ENCODE assay signal across 8 mouse cellular contexts in the genomic region with DNA sequence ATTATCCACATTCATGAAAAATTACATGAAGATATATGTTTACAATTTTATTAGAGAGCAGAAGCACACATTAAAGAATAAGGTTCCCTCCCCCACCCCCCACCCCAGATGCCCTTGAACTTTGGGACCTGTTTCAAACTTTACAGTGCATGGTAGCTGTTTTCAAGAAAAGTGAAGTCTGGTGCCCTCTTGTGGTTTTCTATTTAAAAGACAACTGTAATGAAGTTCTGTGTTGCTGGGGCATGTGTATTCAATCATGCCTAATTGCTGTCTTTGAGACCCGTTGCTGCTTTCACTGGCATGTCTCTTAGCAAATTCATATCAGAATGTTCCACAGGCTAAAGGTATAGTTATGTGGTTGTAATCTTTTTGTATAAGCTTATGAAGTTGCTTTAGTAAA. TPM values are rescaled to one million over a fixed set of nuclear protein-coding genes. Genes with fewer than 3 reads are reported as not detected.
DNase-seq lines count a peak whose midpoint lies in the region; ATAC-seq lines count a peak whose summit lies in the region.

No protein-coding gene starts in this region.

- no peaks in the 10 kb centered on the region for H3K4me1 ChIP-seq in neural tube, embryonic 11.5 days (ENCODE audit: control insufficient read depth, insufficient read depth, low read length)

- H3K27ac ChIP-seq in neural tube, embryonic 11.5 days (ENCODE audit: low read depth, low read length), result no peak overlapping the region

- no peak overlapping the region for H3K9ac ChIP-seq in neural tube, embryonic 11.5 days (ENCODE audit: low read length)

- no peaks in the 10 kb centered on the region for H3K9me3 ChIP-seq in neural tube, embryonic 11.5 days (ENCODE audit: control insufficient read depth, low read length)

- no peak overlapping the region for H3K4me3 ChIP-seq in neural tube, embryonic 11.5 days (ENCODE audit: low read depth, low read length)

- H3K27me3 ChIP-seq in neural tube, embryonic 11.5 days (ENCODE audit: control insufficient read depth, insufficient read depth, low read length), result no peaks in the 10 kb centered on the region

- WGBS in neural tube, embryonic 11.5 days, result 13% methylated on average over 1 of the region's 1 CpGs

- no peak for DNase-seq in frontal cortex, postnatal 36 days (ENCODE audit: low spot score in 2 of 2)
- peak; percentile 28 for DNase-seq in neural tube, embryonic 11.5 days (ENCODE audit: low spot score)
- no peak for DNase-seq in neural tube, embryonic 10.5 days (ENCODE audit: extremely low spot score, low spot score)
- peak; percentile 29 to 78 for DNase-seq in cerebellum, postnatal 10 days
- DNase-seq in induced T-regulatory cell, adult 2 months (ENCODE audit: low read depth), result peak; percentile 85
- peak; percentile 15 for DNase-seq in retina, adult 2 months (ENCODE audit: low read depth, low spot score)
- no peak for DNase-seq in gastrocnemius, postnatal 25 days

- H3K36me3 ChIP-seq in neural tube, embryonic 11.5 days (ENCODE audit: control insufficient read depth, insufficient read depth, low read length), result no peaks in the 10 kb centered on the region

- no peak overlapping the region for H3K4me2 ChIP-seq in neural tube, embryonic 11.5 days (ENCODE audit: low read depth)

- ATAC-seq in frontal cortex, adult (ENCODE audit: low TSS enrichment), result peak; percentile 79
- ATAC-seq in neural tube, embryonic 11.5 days (ENCODE audit: insufficient read depth, low FRiP score, low TSS enrichment), result no peak

RNA-seq across cellular contexts. Expression of a gene that starts 25.3 kb away (rescaled TPM):
- polyA plus RNA-seq in neural tube, embryonic 11.5 days (2014; fragmentation: Nextera tagmentation; extraction: Ambion mirVana), result 0.28 and 0.38 TPM in 2 replicates
- under 1 TPM in 1 of 2 experiments, not detected in 1; 0.10 TPM for total RNA-seq in gastrocnemius, postnatal 25 days (2021)

RNA-seq across cellular contexts. Expression of a gene that starts 42.8 kb away (rescaled TPM):
- 8.6 and 12.2 TPM in 2 replicates for polyA plus RNA-seq in neural tube, embryonic 11.5 days (2014; fragmentation: Nextera tagmentation; extraction: Ambion mirVana)
- total RNA-seq in gastrocnemius, postnatal 25 days (2021), result 1 to 10 TPM; 4.1 to 4.2 TPM

Comparison
In these comparisons a context has a peak if more than half of its experiments do, and no peak if none do; other contexts are left out.
1. DNase-seq: peak in neural tube, embryonic 11.5 days (single experiment), cerebellum, postnatal 10 days (2 of 2), induced T-regulatory cell, adult 2 months (single experiment) and retina, adult 2 months (single experiment); none in frontal cortex, postnatal 36 days (0 of 2), neural tube, embryonic 10.5 days (single experiment) and gastrocnemius, postnatal 25 days (single experiment).